Mouse (Mus musculus) embryonic facial prominence, embryonic 12.5 days (tissue): ENCODE results near the gene Unc5c. TPM values are rescaled to one million over a fixed set of nuclear protein-coding genes. Genes with fewer than 3 reads are reported as not detected.

Source experiments
- ATAC-seq: fragments of 200-750 bp; cut with Nextera tagmentation; 2 replicates; pipeline ENCODE4 v1.8.0; 2017; ENCODE audit not compliant: insufficient number of reproducible peaks, insufficient read depth, low FRiP score, low TSS enrichment
- H3K27ac ChIP-seq: fragments of 300-500 bp; sonication (generic); 2 replicates; pipeline ENCODE4 v1.5.1; 2016; ENCODE audit warnings: mild to moderate bottlenecking
- H3K27me3 ChIP-seq: fragments of 300-500 bp; sonication (generic); 2 replicates; pipeline ENCODE4 v1.6.1; 2016; ENCODE audit warnings: mild to moderate bottlenecking, moderate library complexity
- H3K36me3 ChIP-seq: fragments of 300-500 bp; sonication (generic); 2 replicates; pipeline ENCODE4 v1.6.1; 2016; ENCODE audit warnings: mild to moderate bottlenecking
- H3K4me1 ChIP-seq: fragments of 300-500 bp; sonication (generic); 2 replicates; pipeline ENCODE4 v1.6.1; 2016
- H3K4me2 ChIP-seq: fragments of 300-500 bp; sonication (generic); replicated peaks from 2 replicates; pipeline ENCODE4 v1.6.1; 2016; ENCODE audit warnings: mild to moderate bottlenecking, moderate library complexity
- H3K4me3 ChIP-seq: fragments of 300-500 bp; sonication (generic); 2 replicates; pipeline ENCODE4 v1.5.1; 2016; ENCODE audit warnings: mild to moderate bottlenecking
- H3K9ac ChIP-seq: fragments of 300-500 bp; sonication (generic); 2 replicates; pipeline ENCODE4 v1.6.1; 2016; ENCODE audit warnings: mild to moderate bottlenecking, moderate library complexity
- H3K9me3 ChIP-seq: fragments of 300-500 bp; sonication (generic); 2 replicates; pipeline ENCODE4 v1.6.1; 2016; ENCODE audit warnings: mild to moderate bottlenecking, moderate library complexity
- WGBS: fragments of 180-500 bp; shearing (Covaris S2); methylation state at CpG from one replicate; pipeline ENCODE4 v1.1.7; 2016; 5-methylcytosine and 5-hydroxymethylcytosine counted together
- polyA plus RNA-seq: library from polyadenylated mRNA; unstranded; fragments of >200 nt; fragmentation: Nextera tagmentation; extraction: Ambion mirVana; gene quantifications from 2 replicates; pipeline ENCODE4 v1.2.1, GENCODE M21; 2016

Gene Unc5c
- polyA plus RNA-seq, 1 experiment from 2014 or later: 16.4 TPM

- Histone ChIP-seq H3K27me3 (no peaks in the 10 kb centered on the region), H3K4me1 (no peaks in the 10 kb centered on the region), H3K9ac (no peak overlapping the region), H3K36me3 (no peaks in the 10 kb centered on the region), H3K4me3 (no peak overlapping the region), H3K4me2 (no peak overlapping the region), H3K27ac (no peak overlapping the region), H3K9me3 (no peaks in the 10 kb centered on the region)
- no peak for ATAC-seq
- 47% methylated on average over 2 of the region's 2 CpGs for WGBS
Measured at GRCm38 (mm10) chr3:141483665-141484431, 18.8 kb downstream of the Unc5c start.

- 85% methylated on average over 4 of the region's 4 CpGs for WGBS
- Histone ChIP-seq H3K4me3 (no peak overlapping the region), H3K4me1 (no peaks in the 10 kb centered on the region), H3K27me3 (no peaks in the 10 kb centered on the region), H3K9ac (no peak overlapping the region), H3K36me3 (no peaks in the 10 kb centered on the region), H3K27ac (no peak overlapping the region), H3K4me2 (no peak overlapping the region), H3K9me3 (no peaks in the 10 kb centered on the region)
- ATAC-seq: no peak
Measured at GRCm38 (mm10) chr3:141485218-141485617, 20.2 kb downstream of the Unc5c start.

GRCm38 (mm10) chr3:141490647-141491046 is 25.6 kb downstream of the Unc5c start:
- Histone ChIP-seq H3K9me3 (no peaks in the 10 kb centered on the region), H3K9ac (no peak overlapping the region), H3K4me2 (no peak overlapping the region), H3K36me3 (no peaks in the 10 kb centered on the region), H3K4me1 (peaks cover 10% of the 10 kb centered on the region; the same call in 1 of the 2 replicates), H3K4me3 (no peak overlapping the region), H3K27ac (no peak overlapping the region), H3K27me3 (no peaks in the 10 kb centered on the region)
- 78% methylated on average over 1 of the region's 1 CpGs for WGBS
- ATAC-seq: no peak

GRCm38 (mm10) chr3:141491272-141491950 is 26.4 kb downstream of the Unc5c start:
- Histone ChIP-seq H3K4me2 (no peak overlapping the region; the same call in 1 of the 2 replicates), H3K27ac (peak overlapping the region; percentile 89)

GRCm38 (mm10) chr3:141491951-141492310 is 26.9 kb downstream of the Unc5c start:
- ATAC-seq: peak; percentile 15; the same call in 1 of the 2 replicates
- Histone ChIP-seq H3K27me3 (no peaks in the 10 kb centered on the region), H3K4me2 (no peak overlapping the region), H3K9ac (no peak overlapping the region), H3K9me3 (no peaks in the 10 kb centered on the region), H3K27ac (peak overlapping the region; percentile 89), H3K36me3 (no peaks in the 10 kb centered on the region), H3K4me1 (peaks cover 10% of the 10 kb centered on the region; the same call in 1 of the 2 replicates), H3K4me3 (no peak overlapping the region)
- WGBS: 13% methylated on average over 2 of the region's 2 CpGs

More at GRCm38 (mm10) chr3:141491272-141491950, 26.4 kb downstream of the Unc5c start:
- Histone ChIP-seq H3K4me1 (peaks cover 10% of the 10 kb centered on the region; the same call in 1 of the 2 replicates), H3K27me3 (no peaks in the 10 kb centered on the region), H3K36me3 (no peaks in the 10 kb centered on the region), H3K9ac (no peak overlapping the region), H3K9me3 (no peaks in the 10 kb centered on the region), H3K4me3 (no peak overlapping the region)
- WGBS: 15% methylated on average over 5 of the region's 5 CpGs
- ATAC-seq: peak; percentile 72

GRCm38 (mm10) chr3:141493000-141493399 is 28.0 kb downstream of the Unc5c start:
- Histone ChIP-seq H3K9me3 (no peaks in the 10 kb centered on the region), H3K27me3 (no peaks in the 10 kb centered on the region), H3K4me3 (no peak overlapping the region), H3K9ac (no peak overlapping the region), H3K4me2 (no peak overlapping the region), H3K4me1 (peaks cover 10% of the 10 kb centered on the region; the same call in 1 of the 2 replicates), H3K36me3 (no peaks in the 10 kb centered on the region), H3K27ac (0 out of 2 replicates have a peak overlapping the region, but pooled peaks have one; percentile 46)
- no peak for ATAC-seq
- 30% methylated on average over 3 of the region's 3 CpGs for WGBS

GRCm38 (mm10) chr3:141498348-141499056 is 33.5 kb downstream of the Unc5c start:
- Histone ChIP-seq H3K4me1 (0 out of 2 replicates have a peak, but pooled peaks cover 4% of the 10 kb centered on the region), H3K27ac (no peak overlapping the region), H3K4me2 (no peak overlapping the region), H3K9me3 (no peaks in the 10 kb centered on the region), H3K9ac (no peak overlapping the region), H3K4me3 (no peak overlapping the region), H3K36me3 (no peaks in the 10 kb centered on the region), H3K27me3 (no peaks in the 10 kb centered on the region)
- ATAC-seq: no peak
- 31% methylated on average over 4 of the region's 4 CpGs for WGBS

GRCm38 (mm10) chr3:141501845-141502505 is 37.0 kb downstream of the Unc5c start:
- Histone ChIP-seq H3K4me1 (0 out of 2 replicates have a peak, but pooled peaks cover 4% of the 10 kb centered on the region), H3K27me3 (no peaks in the 10 kb centered on the region), H3K9me3 (no peaks in the 10 kb centered on the region), H3K4me3 (no peak overlapping the region), H3K9ac (no peak overlapping the region), H3K36me3 (no peaks in the 10 kb centered on the region), H3K4me2 (no peak overlapping the region), H3K27ac (no peak overlapping the region)
- ATAC-seq: no peak
- WGBS: 54% methylated on average over 4 of the region's 4 CpGs

GRCm38 (mm10) chr3:141503331-141503730 is 38.3 kb downstream of the Unc5c start:
- WGBS: 84% methylated on average over 3 of the region's 3 CpGs
- no peaks in the 10 kb centered on the region for H3K9me3 ChIP-seq
- no peak overlapping the region for H3K4me3 ChIP-seq
- no peak overlapping the region for H3K9ac ChIP-seq
- no peaks in the 10 kb centered on the region for H3K27me3 ChIP-seq
- H3K36me3 ChIP-seq: no peaks in the 10 kb centered on the region
- H3K27ac ChIP-seq: no peak overlapping the region
- H3K4me1 ChIP-seq: 0 out of 2 replicates have a peak, but pooled peaks cover under 1% of the 10 kb centered on the region
- H3K4me2 ChIP-seq: no peak overlapping the region
- no peak for ATAC-seq

- Histone ChIP-seq H3K4me3 (no peak overlapping the region), H3K27ac (no peak overlapping the region), H3K4me1 (no peaks in the 10 kb centered on the region), H3K9ac (no peak overlapping the region), H3K4me2 (no peak overlapping the region), H3K36me3 (no peaks in the 10 kb centered on the region), H3K9me3 (no peaks in the 10 kb centered on the region), H3K27me3 (no peaks in the 10 kb centered on the region)
- no peak for ATAC-seq
- 21% methylated on average over 1 of the region's 1 CpGs for WGBS
Measured at GRCm38 (mm10) chr3:141509772-141510171, 44.8 kb downstream of the Unc5c start.
